Mouse (Mus musculus) liver, postnatal 0 days (tissue): ENCODE data around the gene Blm.

Experiments
- CTCF ChIP-seq: sonication (generic); IDR thresholded peaks from 2 replicates; pipeline ENCODE4 v1.5.1; 2016; ENCODE audit warnings: antibody characterized with exemption, low read depth
- EP300 ChIP-seq: IDR thresholded peaks from 2 replicates; pipeline ENCODE4 v1.6.1; 2016; ENCODE audit warnings: antibody characterized with exemption, low read depth, mild to moderate bottlenecking

DNA sequence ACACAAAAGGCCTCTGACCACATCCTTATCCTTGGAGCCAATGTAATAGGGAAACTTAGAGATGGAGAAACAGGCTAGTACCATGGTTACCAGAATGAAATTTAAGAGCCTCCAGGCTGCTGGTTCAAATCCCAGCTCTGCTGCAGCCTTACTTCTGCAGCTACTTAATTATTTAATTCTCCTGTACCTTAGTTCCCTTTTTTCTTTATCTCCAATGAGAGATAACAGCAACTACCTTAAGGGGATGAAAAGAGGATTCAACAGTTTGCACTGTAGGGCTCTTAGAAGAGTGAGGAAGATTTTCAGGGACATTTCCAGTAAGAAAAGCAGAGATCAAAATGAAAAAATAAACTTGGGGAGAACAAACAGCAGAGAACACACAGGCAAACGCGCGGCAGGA lies 30.0 kb downstream of the Blm start:
- no peak for TF ChIP-seq CTCF
- no peak for TF ChIP-seq EP300
